Mouse (Mus musculus) heart, adult 2 months (tissue): ENCODE data around the gene Madd. TPM values are rescaled to one million over a fixed set of nuclear protein-coding genes. Genes with fewer than 3 reads are reported as not detected.
A peak's percentile ranks its signal among the peaks of the same experiment; 100 is the strongest.

Source experiments
- DNase-seq, 2 experiments: peaks; one replicate each; pipeline ENCODE4 v3.0.0; 2021
- H3K27ac ChIP-seq: fragments of 200-600 bp; 2 replicates; pipeline ENCODE4 v1.8.1; 2022
- H3K27me3 ChIP-seq: fragments of 200-500 bp; 2 replicates; pipeline ENCODE4 v1.6.1; 2012; ENCODE audit warnings: mild to moderate bottlenecking, low read length, inconsistent platforms, mixed read lengths; ENCODE audit not compliant: control insufficient read depth, insufficient read depth
- H3K36me3 ChIP-seq: fragments of 200-500 bp; 2 replicates; pipeline ENCODE4 v1.6.1; 2012; ENCODE audit warnings: low read length, inconsistent platforms; ENCODE audit not compliant: control insufficient read depth, insufficient read depth
- H3K4me1 ChIP-seq: fragments of 200-500 bp; 2 replicates; pipeline ENCODE4 v1.6.1; 2011; ENCODE audit warnings: low read length; ENCODE audit not compliant: control insufficient read depth, insufficient read depth
- H3K4me3 ChIP-seq: fragments of 200-600 bp; 2 replicates; pipeline ENCODE4 v1.8.1; 2022
- H3K79me2 ChIP-seq: fragments of 200-500 bp; replicated peaks from 2 replicates; pipeline ENCODE4 v1.6.1; 2012; ENCODE audit warnings: mild to moderate bottlenecking, inconsistent platforms, low read length, moderate library complexity, mixed read lengths; ENCODE audit not compliant: control insufficient read depth, insufficient read depth
- H3K9ac ChIP-seq: fragments of 200-500 bp; 2 replicates; pipeline ENCODE4 v1.6.1; 2012; ENCODE audit warnings: low read depth, mild to moderate bottlenecking, control low read depth, inconsistent platforms, low read length, mixed read lengths
- CTCF ChIP-seq: fragments of 200-600 bp; IDR thresholded peaks from 2 replicates; pipeline ENCODE4 v1.8.1; 2022; ENCODE audit warnings: antibody characterized with exemption, mild to moderate bottlenecking, moderate library complexity
- EP300 ChIP-seq: fragments of 200-500 bp; IDR thresholded peaks from 2 replicates; pipeline ENCODE4 v1.6.1; 2011; ENCODE audit warnings: low read depth, low read length, control low read depth; ENCODE audit not compliant: insufficient read depth
- POLR2A ChIP-seq: fragments of 200-500 bp; IDR thresholded peaks from 2 replicates; pipeline ENCODE4 v1.6.1; 2011; ENCODE audit warnings: mild to moderate bottlenecking, low read depth, low read length, control low read depth; ENCODE audit not compliant: insufficient read depth
- WGBS: fragments of 180-500 bp; shearing (Covaris S2); methylation state at CpG from one replicate; pipeline ENCODE4 v1.1.7; 2018; 5-methylcytosine and 5-hydroxymethylcytosine counted together
- intact Hi-C: fragments of 180-260 bp; cut with DNase I; formaldehyde crosslinking; loops from one replicate; pipeline ENCODE4 v1.15.1; 2025
- polyA plus RNA-seq: library from polyadenylated mRNA; depleted of rRNA; stranded (reverse); fragments of >200 nt; gene quantifications from 2 replicates; pipeline ENCODE4 v1.2.3, GENCODE M21; 2012
- total RNA-seq, 2 experiments: library from RNA; stranded (reverse); gene quantifications; 2 replicates each; pipeline ENCODE4 v1.2.3; 2021

Gene Madd
- total and polyA plus RNA-seq, 3 experiments = 4.7 to 8.5 (median 6.1) TPM

GRCm38 (mm10) chr2:91110429-91110828 lies 73.2 kb downstream of the Madd start:
- no peak overlapping the region for H3K4me3 ChIP-seq
- H3K9ac ChIP-seq = no peak overlapping the region
- TF ChIP-seq CTCF (no peak), POLR2A (no peak), EP300 (no peak)
- no peaks in the 10 kb centered on the region for H3K79me2 ChIP-seq
- no peaks in the 10 kb centered on the region; the same call in 1 of the 2 replicates for H3K27me3 ChIP-seq
- no peaks in the 10 kb centered on the region for H3K36me3 ChIP-seq
- H3K27ac ChIP-seq = no peak overlapping the region
- H3K4me1 ChIP-seq = no peaks in the 10 kb centered on the region; the same call in 1 of the 2 replicates
- intact Hi-C loops = no loop called here
- DNase-seq = no peak
- 81% methylated on average over 6 of the region's 6 CpGs for WGBS

- no peaks in the 10 kb centered on the region for H3K36me3 ChIP-seq
- no peaks in the 10 kb centered on the region for H3K79me2 ChIP-seq
- H3K27ac ChIP-seq = no peak overlapping the region
- DNase-seq = no peak
- TF ChIP-seq EP300 = no peak
- no peak for TF ChIP-seq CTCF
- TF ChIP-seq POLR2A = no peak
- WGBS = 92% methylated on average over 5 of the region's 5 CpGs
- no peak overlapping the region for H3K9ac ChIP-seq
- no peaks in the 10 kb centered on the region; the same call in 1 of the 2 replicates for H3K27me3 ChIP-seq
- no peaks in the 10 kb centered on the region; the same call in 1 of the 2 replicates for H3K4me1 ChIP-seq
- no peak overlapping the region for H3K4me3 ChIP-seq
- intact Hi-C loops = no loop called here
Measured at GRCm38 (mm10) chr2:91109807-91110385, 73.7 kb downstream of the Madd start.

GRCm38 (mm10) chr2:91109241-91109640 lies 74.4 kb downstream of the Madd start:
- no peak for DNase-seq
- Histone ChIP-seq H3K9ac (no peak overlapping the region), H3K36me3 (no peaks in the 10 kb centered on the region), H3K4me1 (no peaks in the 10 kb centered on the region), H3K27me3 (no peaks in the 10 kb centered on the region; the same call in 1 of the 2 replicates), H3K4me3 (no peak overlapping the region), H3K79me2 (no peaks in the 10 kb centered on the region), H3K27ac (no peak overlapping the region)
- TF ChIP-seq CTCF (no peak), POLR2A (no peak), EP300 (no peak)
- intact Hi-C loops = no loop called here
- 76% methylated on average over 5 of the region's 5 CpGs for WGBS

- Histone ChIP-seq H3K9ac (no peak overlapping the region), H3K36me3 (no peaks in the 10 kb centered on the region), H3K27me3 (no peaks in the 10 kb centered on the region; the same call in 1 of the 2 replicates), H3K27ac (no peak overlapping the region), H3K4me3 (no peak overlapping the region), H3K4me1 (no peaks in the 10 kb centered on the region), H3K79me2 (no peaks in the 10 kb centered on the region)
- 66% methylated on average over 3 of the region's 3 CpGs for WGBS
- no peak for TF ChIP-seq POLR2A
- TF ChIP-seq CTCF = no peak
- no peak for TF ChIP-seq EP300
- no peak for DNase-seq
- intact Hi-C loops = no loop called here
Measured at GRCm38 (mm10) chr2:91108156-91108555, 75.5 kb downstream of the Madd start.

- WGBS = 2% methylated on average over 7 of the region's 7 CpGs
- no peaks in the 10 kb centered on the region for H3K4me1 ChIP-seq
- H3K4me3 ChIP-seq = no peak overlapping the region
- H3K9ac ChIP-seq = no peak overlapping the region
- no peaks in the 10 kb centered on the region; the same call in 1 of the 2 replicates for H3K27me3 ChIP-seq
- no peaks in the 10 kb centered on the region for H3K36me3 ChIP-seq
- peak; percentile 85 to 91 for DNase-seq
- no peak overlapping the region for H3K27ac ChIP-seq
- H3K79me2 ChIP-seq = no peaks in the 10 kb centered on the region
- intact Hi-C loops = loop anchor here (1.0 to 5.0 kb wide), 4 partner anchors 31 to 235 kb away; partner anchors contain the start of genes Celf1 and Slc39a13
- TF ChIP-seq EP300 (peak; percentile 85), POLR2A (no peak), CTCF (peak; percentile 94)
Measured at GRCm38 (mm10) chr2:91101124-91101740, 82.4 kb downstream of the Madd start.

GRCm38 (mm10) chr2:91098156-91098555 lies 85.5 kb downstream of the Madd start:
- peak in 1 of 2 experiments; percentile 48 for DNase-seq
- H3K27ac ChIP-seq = no peak overlapping the region
- no peak overlapping the region for H3K9ac ChIP-seq
- no peak for TF ChIP-seq POLR2A
- TF ChIP-seq CTCF = no peak
- TF ChIP-seq EP300 = no peak
- no peak overlapping the region for H3K4me3 ChIP-seq
- H3K79me2 ChIP-seq = no peaks in the 10 kb centered on the region
- no peaks in the 10 kb centered on the region for H3K36me3 ChIP-seq
- no peaks in the 10 kb centered on the region for H3K4me1 ChIP-seq
- intact Hi-C loops = no loop called here
- H3K27me3 ChIP-seq = no peaks in the 10 kb centered on the region
- 74% methylated on average over 2 of the region's 2 CpGs for WGBS
